Mouse (Mus musculus) fat pad, adult 2 months (tissue): ENCODE measurements around the gene Comt.

Experiments used
- DNase-seq: peaks from one replicate; pipeline ENCODE4 v3.0.0-alpha.2; 2011; ENCODE audit warnings: low read depth, low spot score; ENCODE audit errors: extremely low read depth

The Comt gene

GRCm38 (mm10) chr16:18426802-18427280 is at the start of gene Comt:
Gene Comt (minus strand): TSS chr16:18426852.
- DNase-seq = no peak

- no peak for DNase-seq
Measured at GRCm38 (mm10) chr16:18474021-18474420, 47.4 kb upstream of the Comt start.

- no peak for DNase-seq
Measured at GRCm38 (mm10) chr16:18472976-18473375, 46.3 kb upstream of the Comt start.

GRCm38 (mm10) chr16:18472416-18472815 is 45.8 kb upstream of the Comt start:
- DNase-seq = no peak

GRCm38 (mm10) chr16:18471976-18472375 is 45.3 kb upstream of the Comt start:
- no peak for DNase-seq

- no peak for DNase-seq
Measured at GRCm38 (mm10) chr16:18471381-18471955, 44.8 kb upstream of the Comt start.

- no peak for DNase-seq
Measured at GRCm38 (mm10) chr16:18470829-18471228, 44.2 kb upstream of the Comt start.

GRCm38 (mm10) chr16:18464271-18464670 is 37.6 kb upstream of the Comt start:
- DNase-seq = no peak

- DNase-seq = no peak
Measured at GRCm38 (mm10) chr16:18462598-18462997, 35.9 kb upstream of the Comt start.

- no peak for DNase-seq
Measured at GRCm38 (mm10) chr16:18462031-18462430, 35.4 kb upstream of the Comt start.

- no peak for DNase-seq
Measured at GRCm38 (mm10) chr16:18460826-18461225, 34.2 kb upstream of the Comt start.

GRCm38 (mm10) chr16:18459955-18460370 is 33.3 kb upstream of the Comt start:
- DNase-seq = no peak

GRCm38 (mm10) chr16:18459335-18459954 is 32.8 kb upstream of the Comt start:
- no peak for DNase-seq

- no peak for DNase-seq
Measured at GRCm38 (mm10) chr16:18458661-18459060, 32.0 kb upstream of the Comt start.

- DNase-seq = no peak
Measured at GRCm38 (mm10) chr16:18455407-18455806, 28.8 kb upstream of the Comt start.

GRCm38 (mm10) chr16:18453846-18454245 is 27.2 kb upstream of the Comt start:
- no peak for DNase-seq

GRCm38 (mm10) chr16:18452361-18452862 is 25.8 kb upstream of the Comt start:
- DNase-seq = no peak

GRCm38 (mm10) chr16:18451486-18452181 is 25.0 kb upstream of the Comt start:
- DNase-seq = no peak

GRCm38 (mm10) chr16:18449005-18449404 is 22.4 kb upstream of the Comt start:
- no peak for DNase-seq

- DNase-seq = no peak
Measured at GRCm38 (mm10) chr16:18448104-18448503, 21.5 kb upstream of the Comt start.

- no peak for DNase-seq
Measured at GRCm38 (mm10) chr16:18447243-18447642, 20.6 kb upstream of the Comt start.

GRCm38 (mm10) chr16:18443385-18443841 is 16.8 kb upstream of the Comt start:
- no peak for DNase-seq
